Comparison of ENCODE assay signal across 8 mouse cellular contexts in the genomic region with DNA sequence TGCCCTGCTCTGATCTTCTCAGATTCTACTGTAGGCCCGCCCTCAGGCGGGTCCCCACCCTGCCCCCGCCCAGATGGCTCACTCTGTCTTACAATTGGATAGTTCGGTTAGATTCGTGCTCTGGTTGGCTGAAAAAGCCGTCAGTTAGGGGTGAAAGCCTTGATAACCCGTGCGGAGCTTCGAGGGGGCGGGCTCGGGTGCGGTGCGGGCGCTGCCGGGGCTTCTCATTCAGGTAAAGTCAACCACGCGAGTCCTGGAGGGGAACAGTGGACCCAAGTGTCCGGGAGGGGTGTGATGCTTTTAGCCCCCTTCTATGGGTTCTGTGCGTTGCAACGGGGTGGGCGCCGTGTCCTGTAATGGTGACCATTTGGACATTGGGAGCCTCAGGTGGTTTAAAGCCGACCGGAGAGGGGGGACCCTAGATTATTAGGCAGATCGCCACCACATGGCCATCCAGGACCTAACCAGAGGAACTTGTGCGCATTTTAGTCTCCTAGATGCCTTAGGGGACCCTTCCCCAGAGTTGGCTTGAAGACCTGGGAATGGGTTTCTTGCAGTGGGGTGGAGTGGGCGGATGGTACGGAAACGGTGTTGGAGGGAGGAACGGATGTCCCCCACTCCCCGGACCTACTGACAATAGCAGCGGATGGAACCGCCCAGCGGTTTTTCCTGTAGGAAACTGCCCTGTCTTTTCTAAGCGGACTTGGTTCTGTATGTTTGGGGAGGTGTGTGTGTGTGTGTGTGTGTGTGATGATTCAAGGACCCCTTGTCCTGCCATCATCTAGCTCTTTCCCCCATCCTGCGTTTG. TPM values are rescaled to one million over a fixed set of nuclear protein-coding genes. Genes with fewer than 3 reads are reported as not detected.
A peak's percentile ranks its signal among the peaks of the same experiment; 100 is the strongest.
DNase-seq lines count a peak whose midpoint lies in the region; ATAC-seq and TF ChIP-seq lines count a peak whose summit lies in the region.

Kank3 (plus strand) TSS at position 186 of the 808 bp plus-strand sequence.

- H3K9ac ChIP-seq in ES-Bruce4 (ENCODE audit: low read depth, poor library complexity, severe bottlenecking), result peak within 1 kb of the TSS; percentile 60
- peak within 1 kb of the TSS; percentile 60 for H3K9ac ChIP-seq in forebrain, embryonic 13.5 days
- H3K9ac ChIP-seq in liver, postnatal 0 days (replicated peaks), result peak within 1 kb of the TSS; percentile 66
- H3K9ac ChIP-seq in neural tube, embryonic 14.5 days (replicated peaks; ENCODE audit: low read depth, low read length), result peak within 1 kb of the TSS; percentile 56

- H3K9me3 ChIP-seq in ES-Bruce4 (replicated peaks; ENCODE audit: control insufficient read depth, insufficient read depth, low read length, poor library complexity, severe bottlenecking), result no peaks in the 10 kb centered on the region
- no peaks in the 10 kb centered on the region for H3K9me3 ChIP-seq in forebrain, embryonic 13.5 days (replicated peaks)
- H3K9me3 ChIP-seq in liver, postnatal 0 days (ENCODE audit: low read length), result no peaks in the 10 kb centered on the region
- H3K9me3 ChIP-seq in neural tube, embryonic 14.5 days (ENCODE audit: control insufficient read depth, low read length), result no peaks in the 10 kb centered on the region

- DNase-seq in heart, postnatal 10 days, result peak; percentile 97 to 98
- DNase-seq in large intestine, adult 2 months (ENCODE audit: low read depth, low spot score), result peak; percentile 95
- peak; percentile 92 for DNase-seq in liver, postnatal 0 days
- DNase-seq in testis, postnatal 10 days (ENCODE audit: low spot score), result peak; percentile 97

- no peaks in the 10 kb centered on the region for H3K4me1 ChIP-seq in ES-Bruce4 (ENCODE audit: control insufficient read depth, insufficient read depth, low read length)
- 0 out of 2 replicates have a peak, but pooled peaks cover 11% of the 10 kb centered on the region for H3K4me1 ChIP-seq in forebrain, embryonic 13.5 days
- H3K4me1 ChIP-seq in liver, postnatal 0 days (ENCODE audit: insufficient read depth), result peaks cover 8% of the 10 kb centered on the region
- H3K4me1 ChIP-seq in neural tube, embryonic 14.5 days (ENCODE audit: control insufficient read depth, insufficient read depth, low read length), result no peaks in the 10 kb centered on the region

- WGBS in forebrain, embryonic 13.5 days, result under 1% methylated on average over 36 of the region's 36 CpGs
- 2% methylated on average over 36 of the region's 36 CpGs for WGBS in large intestine, adult 2 months
- WGBS in liver, postnatal 0 days (ENCODE audit: insufficient replicate concordance), result 2% methylated on average over 36 of the region's 36 CpGs
- WGBS in neural tube, embryonic 14.5 days, result 1% methylated on average over 36 of the region's 36 CpGs

- H3K4me3 ChIP-seq in ES-Bruce4 (ENCODE audit: low read depth, low read length), result peak within 1 kb of the TSS; percentile 93
- peak within 1 kb of the TSS; percentile 47 for H3K4me3 ChIP-seq in forebrain, embryonic 13.5 days
- peak within 1 kb of the TSS; percentile 58 for H3K4me3 ChIP-seq in liver, postnatal 0 days (ENCODE audit: low read depth, low read length)
- H3K4me3 ChIP-seq in neural tube, embryonic 14.5 days (ENCODE audit: low read depth, low read length), result peak within 1 kb of the TSS; percentile 41

- intact Hi-C loops in heart, postnatal 10 days (cut with DNase I), result no loop called here

- peak; percentile 74 for TF ChIP-seq POLR2A in ES-Bruce4 (IDR thresholded peaks at IDR 0.05; ENCODE audit: insufficient read depth, low read length)

- H3K27me3 ChIP-seq in ES-Bruce4 (ENCODE audit: control insufficient read depth, insufficient read depth, low read length, poor library complexity, severe bottlenecking), result no peaks in the 10 kb centered on the region
- peaks cover 21% of the 10 kb centered on the region for H3K27me3 ChIP-seq in forebrain, embryonic 13.5 days
- peaks cover 6% of the 10 kb centered on the region; the same call in 1 of the 2 replicates for H3K27me3 ChIP-seq in liver, postnatal 0 days (ENCODE audit: insufficient read depth, low read length)
- H3K27me3 ChIP-seq in neural tube, embryonic 14.5 days (ENCODE audit: control insufficient read depth, insufficient read depth, low read length), result 0 out of 2 replicates have a peak, but pooled peaks cover 4% of the 10 kb centered on the region

- H3K4me2 ChIP-seq in forebrain, embryonic 13.5 days, result peak within 1 kb of the TSS; percentile 77
- H3K4me2 ChIP-seq in liver, postnatal 0 days (ENCODE audit: low read depth, low read length), result peak within 1 kb of the TSS; percentile 88
- peak within 1 kb of the TSS; percentile 66 for H3K4me2 ChIP-seq in neural tube, embryonic 14.5 days (ENCODE audit: low read depth, low read length)

- peak; percentile 82 for ATAC-seq in cerebellum, adult (ENCODE audit: insufficient number of reproducible peaks, low FRiP score, low TSS enrichment)
- ATAC-seq in forebrain, embryonic 13.5 days, result peak; percentile 100
- ATAC-seq in liver, postnatal 0 days, result peak; percentile 96
- peak; percentile 98 for ATAC-seq in neural tube, embryonic 14.5 days (ENCODE audit: low read depth)

- no peak for TF ChIP-seq EP300 in ES-Bruce4 (IDR thresholded peaks at IDR 0.05; ENCODE audit: insufficient read depth, low read depth, low read length)
- TF ChIP-seq EP300 in liver, postnatal 0 days (IDR thresholded peaks at IDR 0.05; ENCODE audit: low read depth), result peak; percentile 30; the same call in 1 of the 2 replicates

- no peaks in the 10 kb centered on the region for H3K36me3 ChIP-seq in ES-Bruce4 (ENCODE audit: control insufficient read depth, insufficient read depth, low read length, poor library complexity, severe bottlenecking)
- no peaks in the 10 kb centered on the region for H3K36me3 ChIP-seq in forebrain, embryonic 13.5 days (ENCODE audit: poor library complexity, severe bottlenecking)
- H3K36me3 ChIP-seq in liver, postnatal 0 days (replicated peaks; ENCODE audit: insufficient read depth, low read length), result no peaks in the 10 kb centered on the region
- H3K36me3 ChIP-seq in neural tube, embryonic 14.5 days (ENCODE audit: control insufficient read depth, insufficient read depth, low read length), result no peaks in the 10 kb centered on the region

- H3K27ac ChIP-seq in ES-Bruce4 (ENCODE audit: insufficient read depth, low read length), result 0 out of 2 replicates have a peak within 1 kb of the TSS, but pooled peaks have one; percentile 7
- no peak within 1 kb of the TSS for H3K27ac ChIP-seq in forebrain, embryonic 13.5 days
- peak within 1 kb of the TSS; percentile 57 for H3K27ac ChIP-seq in liver, postnatal 0 days (ENCODE audit: low read depth)
- H3K27ac ChIP-seq in neural tube, embryonic 14.5 days (ENCODE audit: low read depth, low read length), result no peak within 1 kb of the TSS

- TF ChIP-seq CTCF in ES-Bruce4 (IDR thresholded peaks at IDR 0.05; ENCODE audit: low read depth, low read length), result no peak
- TF ChIP-seq CTCF in liver, postnatal 0 days (IDR thresholded peaks at IDR 0.05; ENCODE audit: low read depth), result no peak

RNA-seq across cellular contexts. Expression of gene Kank3, which starts in this region (rescaled TPM):
- polyA plus RNA-seq in ES-Bruce4 (2011; ENCODE audit: insufficient read depth, insufficient read length, low read depth, missing spikeins), result 40.0 and 44.7 TPM in 2 replicates
- polyA plus RNA-seq in forebrain, embryonic 13.5 days (2015; fragmentation: Nextera tagmentation; extraction: Ambion mirVana), result 27.3 and 29.0 TPM in 2 replicates
- 10 to 100 TPM; 78.7 to 84.2 TPM for total RNA-seq in heart, postnatal 10 days (2021)
- 19.7 and 22.0 TPM in 2 replicates for polyA plus RNA-seq in large intestine, adult 2 months (2012; rRNA removed)
- polyA plus RNA-seq in liver, postnatal 0 days (2015; fragmentation: Nextera tagmentation; extraction: Ambion mirVana), result 9.4 and 10.6 TPM in 2 replicates
- 40.1 and 42.1 TPM in 2 replicates for polyA plus RNA-seq in neural tube, embryonic 14.5 days (2014; fragmentation: Nextera tagmentation; extraction: Ambion mirVana)

Comparison
In these comparisons a context has a peak if more than half of its experiments do, and no peak if none do; other contexts are left out.
1. H3K27ac ChIP-seq: peak in ES-Bruce4 (single experiment) and liver, postnatal 0 days (single experiment); none in forebrain, embryonic 13.5 days (single experiment) and neural tube, embryonic 14.5 days (single experiment).
2. H3K4me3 ChIP-seq: peak in every context shown above with its lines; median percentile 93 in ES-Bruce4; 58 in liver, postnatal 0 days; 47 in forebrain, embryonic 13.5 days; 41 in neural tube, embryonic 14.5 days.
3. Peak in every context shown above with its lines, with median percentiles within 50 percentile points of each other: H3K9ac ChIP-seq, ATAC-seq, H3K4me2 ChIP-seq and DNase-seq.